Mouse (Mus musculus) CD8-positive naive resting alpha-beta T cell, adult 2 months (primary cell): ENCODE measurements around the gene Astl.

Experiments
- DNase-seq, 2 experiments: peaks; one replicate each; pipeline ENCODE4 v3.0.0; 2022; ENCODE audit warnings: low read depth in 2 of 2, low spot score in 2 of 2

Gene Astl

GRCm38 (mm10) chr2:127398738-127399137 is 60.3 kb downstream of the Astl start:
- DNase-seq: no peak
